Mouse (Mus musculus) CH12.LX (cell line): ENCODE results near the gene Nxph1. TPM values are rescaled to one million over a fixed set of nuclear protein-coding genes. Genes with fewer than 3 reads are reported as not detected.

Experiments used
- DNase-seq: peaks from one replicate; pipeline ENCODE4 v3.0.0-alpha.2; 2013; ENCODE audit errors: extremely low read depth
- H3K27ac ChIP-seq: 2 replicates; pipeline ENCODE4 v1.5.1; 2012; ENCODE audit warnings: low read depth, mild to moderate bottlenecking, control low read depth, moderate library complexity; ENCODE audit not compliant: insufficient read depth
- H3K27me3 ChIP-seq: replicated peaks from 2 replicates; pipeline ENCODE3; 2012; ENCODE audit warnings: inconsistent platforms
- H3K36me3 ChIP-seq, 2 experiments: replicated peaks in 1 of 2; 2 replicates each; pipeline versions ENCODE3 to v1.6.1; 2012; ENCODE audit warnings: inconsistent platforms in 1 of 2, low read length in 1 of 2, mild to moderate bottlenecking in 1 of 2, mixed read lengths in 1 of 2, moderate library complexity in 1 of 2; ENCODE audit not compliant: control insufficient read depth in 1 of 2, insufficient read depth in 1 of 2
- H3K4me1 ChIP-seq, 2 experiments: 2 replicates each; pipeline ENCODE4 v1.6.1; 2012; ENCODE audit warnings: inconsistent platforms in 1 of 2, moderate library complexity in 1 of 2; ENCODE audit not compliant: insufficient read depth in 2 of 2, control insufficient read depth in 1 of 2
- H3K4me2 ChIP-seq: 2 replicates; pipeline ENCODE4 v1.6.1; 2012; ENCODE audit warnings: low read depth, mild to moderate bottlenecking, control low read depth; ENCODE audit not compliant: poor library complexity, insufficient read depth, severe bottlenecking
- H3K4me3 ChIP-seq, 3 experiments: fragments of 150-350 bp in 1 of 3; sonication (generic) in 1 of 3; replicated peaks in 1 of 3; 2 replicates each; pipeline versions ENCODE3 to v1.5.1; 2011 to 2012; ENCODE audit warnings: low read depth in 2 of 3, low read length in 2 of 3, mild to moderate bottlenecking in 2 of 3, moderate library complexity in 2 of 3, control low read depth in 1 of 3, improper control_type of control experiment in 1 of 3, inconsistent platforms in 1 of 3, mixed read lengths in 1 of 3; ENCODE audit not compliant: poor library complexity in 1 of 3
- H3K79me2 ChIP-seq: replicated peaks from 2 replicates; pipeline ENCODE4 v1.6.1; 2012; ENCODE audit warnings: mild to moderate bottlenecking, moderate library complexity; ENCODE audit not compliant: control insufficient read depth, poor library complexity, insufficient read depth, severe bottlenecking; ENCODE audit errors: extremely low read depth
- H3K9ac ChIP-seq: 2 replicates; pipeline ENCODE4 v1.6.1; 2012; ENCODE audit warnings: low read depth, mild to moderate bottlenecking, control low read depth, moderate library complexity; ENCODE audit not compliant: insufficient read depth
- H3K9me3 ChIP-seq: replicated peaks from 2 replicates; pipeline ENCODE3; 2012; ENCODE audit warnings: low read length, inconsistent platforms, mixed read lengths
- BHLHE40 ChIP-seq: IDR thresholded peaks from 2 replicates; pipeline ENCODE4 v1.6.1; 2011; ENCODE audit warnings: mild to moderate bottlenecking, low read depth, low read length, improper control_type of control experiment
- ETS1 ChIP-seq: conservative IDR thresholded peaks from 2 replicates; pipeline ENCODE4 v1.6.1; 2012; ENCODE audit warnings: low read depth, mild to moderate bottlenecking, inconsistent platforms, low read length, improper control_type of control experiment, moderate library complexity
- HCFC1 ChIP-seq: IDR thresholded peaks from 2 replicates; pipeline ENCODE4 v1.6.1; 2012; ENCODE audit warnings: low read depth, mild to moderate bottlenecking, inconsistent platforms, low read length, improper control_type of control experiment
- IRF4 ChIP-seq: IDR thresholded peaks from 2 replicates; pipeline ENCODE4 v1.6.1; 2014; ENCODE audit warnings: low read depth, mild to moderate bottlenecking, inconsistent platforms, low read length, improper control_type of control experiment
- JUN ChIP-seq: IDR thresholded peaks from 2 replicates; pipeline ENCODE4 v1.6.1; 2011; ENCODE audit warnings: low read depth, mild to moderate bottlenecking, low read length, improper control_type of control experiment, moderate library complexity; ENCODE audit not compliant: insufficient read depth
- JUND ChIP-seq: conservative IDR thresholded peaks from 2 replicates; pipeline ENCODE4 v1.6.1; 2011; ENCODE audit warnings: low read depth, low read length, improper control_type of control experiment
- MAX ChIP-seq: IDR thresholded peaks from 2 replicates; pipeline ENCODE4 v1.6.1; 2011; ENCODE audit warnings: low read length, improper control_type of control experiment
- MAZ ChIP-seq: IDR thresholded peaks from 2 replicates; pipeline ENCODE4 v1.6.1; 2012; ENCODE audit warnings: low read depth, mild to moderate bottlenecking, inconsistent platforms, low read length, improper control_type of control experiment, moderate library complexity
- MYC ChIP-seq: IDR thresholded peaks from 2 replicates; pipeline ENCODE4 v1.6.1; 2011; ENCODE audit warnings: low read depth, mild to moderate bottlenecking, improper control_type of control experiment, low read length
- POLR2A ChIP-seq: IDR thresholded peaks from 2 replicates; pipeline ENCODE4 v1.6.1; 2011; ENCODE audit warnings: low read depth, mild to moderate bottlenecking, improper control_type of control experiment, low read length
- POLR2AphosphoS2 ChIP-seq: IDR thresholded peaks from 2 replicates; pipeline ENCODE4 v1.6.1; 2011; ENCODE audit warnings: low read depth, low read length, improper control_type of control experiment
- RCOR1 ChIP-seq: conservative IDR thresholded peaks from 2 replicates; pipeline ENCODE4 v1.6.1; 2012; ENCODE audit warnings: low read depth, mild to moderate bottlenecking, inconsistent platforms, low read length, improper control_type of control experiment
- SIN3A ChIP-seq: IDR thresholded peaks from 2 replicates; pipeline ENCODE4 v1.6.1; 2012; ENCODE audit warnings: low read length, improper control_type of control experiment, inconsistent platforms
- SMC3 ChIP-seq: IDR thresholded peaks from 2 replicates; pipeline ENCODE4 v1.6.1; 2011; ENCODE audit warnings: low read depth, low read length, improper control_type of control experiment
- TBP ChIP-seq: conservative IDR thresholded peaks from 2 replicates; pipeline ENCODE4 v1.6.1; 2011; ENCODE audit warnings: low read depth, low read length, improper control_type of control experiment
- TCF12 ChIP-seq: IDR thresholded peaks from 2 replicates; pipeline ENCODE4 v1.6.1; 2014; ENCODE audit warnings: low read depth, mild to moderate bottlenecking, inconsistent platforms, low read length, improper control_type of control experiment
- UBTF ChIP-seq: IDR thresholded peaks from 2 replicates; pipeline ENCODE4 v1.6.1; 2012; ENCODE audit warnings: low read depth, mild to moderate bottlenecking, inconsistent platforms, low read length, improper control_type of control experiment, moderate library complexity
- USF2 ChIP-seq: conservative IDR thresholded peaks from 2 replicates; pipeline ENCODE4 v1.6.1; 2011; ENCODE audit warnings: low read depth, low read length, improper control_type of control experiment
- ZKSCAN1 ChIP-seq: IDR thresholded peaks from 2 replicates; pipeline ENCODE4 v1.6.1; 2012; ENCODE audit warnings: low read depth, inconsistent platforms, low read length, improper control_type of control experiment, borderline replicate concordance
- ZMIZ1 ChIP-seq: IDR thresholded peaks from 2 replicates; pipeline ENCODE4 v1.6.1; 2012; ENCODE audit warnings: low read depth, mild to moderate bottlenecking, inconsistent platforms, low read length, improper control_type of control experiment
- dilution Hi-C: fragments of 300-500 bp; cut with MboI; formaldehyde crosslinking; loops from 2 replicates; pipeline ENCODE4 v1.14.3; 2020; ENCODE audit warnings: low sequenced_read_pairs; ENCODE audit not compliant: extremely low pct_unique_long_range_greater_than_20kb, extremely low pct_ligation_motif_present
- in situ Hi-C: fragments of 300-500 bp; cut with MboI; formaldehyde crosslinking; loops from 3 replicates; pipeline ENCODE4 v1.14.3; 2019; ENCODE audit warnings: low sequenced_read_pairs, low pct_ligation_motif_present, low pct_unique_long_range_greater_than_20kb, mixed read lengths
- polyA plus RNA-seq: library from polyadenylated mRNA; unstranded; fragments of >175 nt; gene quantifications from 2 replicates; pipeline ENCODE4 v1.2.1, GENCODE M21; 2012; ENCODE audit warnings: low read depth; ENCODE audit not compliant: insufficient read length
- total RNA-seq, 2 experiments: library from RNA; depleted of rRNA; stranded (reverse); fragments of 300-350 nt in 1 of 2; fragments of >200 nt in 1 of 2; gene quantifications; 2 replicates each; pipeline ENCODE4 v1.2.3; 2012 to 2014

Gene Nxph1
- total and polyA plus RNA-seq, 3 experiments = not detected

- H3K9ac ChIP-seq = no peak overlapping the region
- no peak for DNase-seq
- H3K36me3 ChIP-seq = no peaks in the 10 kb centered on the region
- dilution Hi-C loops = no loop called here
- no peak overlapping the region for H3K4me3 ChIP-seq
- no peaks in the 10 kb centered on the region for H3K79me2 ChIP-seq
- no peaks in the 10 kb centered on the region for H3K27me3 ChIP-seq
- no peak for TF ChIP-seq ZMIZ1
- TF ChIP-seq BHLHE40 = no peak
- TF ChIP-seq ETS1 = no peak
- H3K4me1 ChIP-seq = no peaks in the 10 kb centered on the region
- H3K4me2 ChIP-seq = no peak overlapping the region
- in situ Hi-C loops = no loop called here
- H3K27ac ChIP-seq = no peak overlapping the region
- H3K9me3 ChIP-seq = no peaks in the 10 kb centered on the region
These were observed 149.1 kb downstream of the Nxph1 start for GRCm38 (mm10) chr6:9097345-9097744.

DNA sequence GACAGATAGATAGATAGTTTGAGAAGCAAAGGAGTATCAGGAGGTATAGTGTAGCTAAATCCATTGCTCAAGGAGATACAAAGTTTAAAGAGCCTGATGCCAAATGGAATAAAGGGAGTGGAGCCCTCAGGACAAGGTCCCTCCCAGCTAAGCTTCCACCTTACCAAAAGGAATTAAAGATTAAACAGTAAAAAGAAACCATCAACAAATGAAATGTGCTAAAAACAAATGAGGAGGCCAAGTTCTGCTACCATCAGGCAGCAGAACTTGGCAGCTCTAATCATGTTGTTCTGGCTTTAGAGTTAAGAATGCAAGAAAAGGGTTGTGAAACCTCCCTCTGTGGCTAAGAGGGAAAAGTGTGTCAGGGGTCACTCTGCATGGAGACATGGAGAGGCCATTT lies 159.1 kb downstream of the Nxph1 start:
- in situ Hi-C loops = no loop called here
- TF ChIP-seq UBTF (no peak), BHLHE40 (no peak), JUND (no peak), TBP (no peak), POLR2A (no peak), RCOR1 (no peak), MAX (no peak), TCF12 (no peak), JUN (no peak), POLR2AphosphoS2 (no peak), IRF4 (no peak), SIN3A (no peak), MYC (no peak), HCFC1 (no peak), MAZ (no peak), SMC3 (no peak), ZKSCAN1 (no peak), USF2 (no peak)
- no peak overlapping the region for H3K9ac ChIP-seq
- H3K27ac ChIP-seq = no peak overlapping the region
- H3K36me3 ChIP-seq = no peaks in the 10 kb centered on the region
- H3K4me2 ChIP-seq = no peak overlapping the region
- no peaks in the 10 kb centered on the region for H3K9me3 ChIP-seq
- dilution Hi-C loops = no loop called here
- no peaks in the 10 kb centered on the region for H3K79me2 ChIP-seq
- H3K27me3 ChIP-seq = no peaks in the 10 kb centered on the region
- no peak overlapping the region for H3K4me3 ChIP-seq
- DNase-seq = no peak
- no peaks in the 10 kb centered on the region for H3K4me1 ChIP-seq
